Comparison of ENCODE assay signal across 9 mouse cellular contexts in genomic region chrX:134686739-134687171, GRCm38 (mm10). TPM values are rescaled to one million over a fixed set of nuclear protein-coding genes. Genes with fewer than 3 reads are reported as not detected.
DNase-seq lines count a peak whose midpoint lies in the region; ATAC-seq and TF ChIP-seq lines count a peak whose summit lies in the region.
"Had no signal": no experiment of that assay in that cellular context is flagged by ENCODE, and none has a peak within 500 bp of the region (broad histone marks: within the 10 kb centered on the region; RNA-seq: fewer than 3 reads in every experiment).

No protein-coding gene starts in this region.

- H3K4me1 ChIP-seq in testis, adult 2 months (ENCODE audit: control insufficient read depth, insufficient read depth, low read length): no peaks in the 10 kb centered on the region
- no peaks in the 10 kb centered on the region for H3K4me1 ChIP-seq in forebrain, embryonic 14.5 days (ENCODE audit: control insufficient read depth, insufficient read depth, low read length)
- H3K4me1 ChIP-seq in intestine, embryonic 15.5 days (replicated peaks): no peaks in the 10 kb centered on the region
- H3K4me1 ChIP-seq in liver, embryonic 16.5 days (ENCODE audit: control insufficient read depth, low read depth, low read length): no peaks in the 10 kb centered on the region
- H3K4me1 ChIP-seq in neural tube, embryonic 15.5 days: peaks cover 15% of the 10 kb centered on the region

- DNase-seq in testis, postnatal 14 days (ENCODE audit: low spot score): no peak
- DNase-seq in brain, embryonic 14.5 days (ENCODE audit: low read depth): peak; percentile 68
- DNase-seq in forebrain, embryonic 14.5 days (ENCODE audit: low spot score): peak; percentile 41
- no peak for DNase-seq in urinary bladder, postnatal 36 days (ENCODE audit: low spot score in 2 of 2)

- H3K4me3 ChIP-seq in testis, adult 2 months (ENCODE audit: control insufficient read depth, low read depth, low read length): peak overlapping the region; percentile 58
- H3K4me3 ChIP-seq in forebrain, embryonic 14.5 days (ENCODE audit: low read depth, low read length): peak overlapping the region; percentile 52
- peak overlapping the region; percentile 50 for H3K4me3 ChIP-seq in intestine, embryonic 15.5 days (replicated peaks)
- peak overlapping the region; percentile 43 for H3K4me3 ChIP-seq in liver, embryonic 16.5 days (ENCODE audit: low read depth, low read length)
- H3K4me3 ChIP-seq in neural tube, embryonic 15.5 days (replicated peaks): peak overlapping the region; percentile 51

- TF ChIP-seq CTCF in testis, adult 2 months (IDR thresholded peaks at IDR 0.05; ENCODE audit: control insufficient read depth, insufficient read depth, insufficient replicate concordance, low read depth, low read length): no peak
- TF ChIP-seq CTCF in brain, embryonic 14.5 days (IDR thresholded peaks at IDR 0.05; ENCODE audit: borderline replicate concordance, extremely low read depth, insufficient read depth, insufficient read length): no peak

- peak overlapping the region; percentile 57 for H3K4me2 ChIP-seq in forebrain, embryonic 14.5 days (ENCODE audit: low read length)
- H3K4me2 ChIP-seq in intestine, embryonic 15.5 days (replicated peaks): peak overlapping the region; percentile 55
- H3K4me2 ChIP-seq in liver, embryonic 16.5 days (ENCODE audit: low read depth, low read length): peak overlapping the region; percentile 49
- H3K4me2 ChIP-seq in neural tube, embryonic 15.5 days: peak overlapping the region; percentile 59

- peak; percentile 49 for ATAC-seq in forebrain, embryonic 14.5 days
- peak; percentile 70 for ATAC-seq in intestine, embryonic 15.5 days
- no peak for ATAC-seq in liver, embryonic 16.5 days (ENCODE audit: low read depth)
- ATAC-seq in neural tube, embryonic 15.5 days (ENCODE audit: low FRiP score): peak; percentile 51

- peak overlapping the region; percentile 29; the same call in 1 of the 2 replicates for H3K27ac ChIP-seq in testis, adult 2 months (ENCODE audit: control insufficient read depth, insufficient read depth, low read depth, low read length)
- H3K27ac ChIP-seq in forebrain, embryonic 14.5 days (ENCODE audit: low read depth, low read length): peak overlapping the region; percentile 90
- H3K27ac ChIP-seq in intestine, embryonic 15.5 days: peak overlapping the region; percentile 77
- no peak overlapping the region for H3K27ac ChIP-seq in liver, embryonic 16.5 days (ENCODE audit: low read length)
- H3K27ac ChIP-seq in neural tube, embryonic 15.5 days (replicated peaks): peak overlapping the region; percentile 89

- H3K9ac ChIP-seq in forebrain, embryonic 14.5 days (ENCODE audit: low read length): peak overlapping the region; percentile 77
- H3K9ac ChIP-seq in intestine, embryonic 15.5 days: peak overlapping the region; percentile 49
- no peak overlapping the region for H3K9ac ChIP-seq in liver, embryonic 16.5 days (ENCODE audit: low read depth, low read length)
- peak overlapping the region; percentile 61 for H3K9ac ChIP-seq in neural tube, embryonic 15.5 days (replicated peaks)

- WGBS in forebrain, embryonic 14.5 days: 28% methylated on average over 15 of the region's 16 CpGs
- WGBS in intestine, embryonic 15.5 days: 13% methylated on average over 16 of the region's 16 CpGs
- WGBS in liver, embryonic 16.5 days (ENCODE audit: insufficient replicate concordance): 12% methylated on average over 16 of the region's 16 CpGs
- 18% methylated on average over 16 of the region's 16 CpGs for WGBS in neural tube, embryonic 15.5 days

- no peaks in the 10 kb centered on the region for H3K9me3 ChIP-seq in forebrain, embryonic 14.5 days (replicated peaks; ENCODE audit: control insufficient read depth, low read length)
- no peaks in the 10 kb centered on the region for H3K9me3 ChIP-seq in intestine, embryonic 15.5 days
- no peaks in the 10 kb centered on the region for H3K9me3 ChIP-seq in liver, embryonic 16.5 days (replicated peaks; ENCODE audit: control insufficient read depth, low read length)
- no peaks in the 10 kb centered on the region for H3K9me3 ChIP-seq in neural tube, embryonic 15.5 days (replicated peaks)

- no peaks in the 10 kb centered on the region for H3K27me3 ChIP-seq in testis, adult 2 months (ENCODE audit: control insufficient read depth, insufficient read depth, low read length)
- no peaks in the 10 kb centered on the region for H3K27me3 ChIP-seq in forebrain, embryonic 14.5 days (replicated peaks; ENCODE audit: control insufficient read depth, insufficient read depth, low read length)
- no peaks in the 10 kb centered on the region for H3K27me3 ChIP-seq in intestine, embryonic 15.5 days (replicated peaks)
- peaks cover 7% of the 10 kb centered on the region for H3K27me3 ChIP-seq in liver, embryonic 16.5 days (ENCODE audit: control insufficient read depth, insufficient read depth, low read depth, low read length)
- H3K27me3 ChIP-seq in neural tube, embryonic 15.5 days (replicated peaks): no peaks in the 10 kb centered on the region; the same call in 1 of the 2 replicates

- no peaks in the 10 kb centered on the region for H3K36me3 ChIP-seq in testis, adult 2 months (ENCODE audit: control insufficient read depth, insufficient read depth, low read length)
- peaks cover 35% of the 10 kb centered on the region for H3K36me3 ChIP-seq in forebrain, embryonic 14.5 days (ENCODE audit: control insufficient read depth, insufficient read depth, low read length)
- no peaks in the 10 kb centered on the region; the same call in 1 of the 2 replicates for H3K36me3 ChIP-seq in intestine, embryonic 15.5 days
- no peaks in the 10 kb centered on the region for H3K36me3 ChIP-seq in liver, embryonic 16.5 days (ENCODE audit: control insufficient read depth, insufficient read depth)
- peaks cover 10% of the 10 kb centered on the region; the same call in 1 of the 2 replicates for H3K36me3 ChIP-seq in neural tube, embryonic 15.5 days

- TF ChIP-seq POLR2A in testis, adult 2 months (IDR thresholded peaks at IDR 0.05; ENCODE audit: control insufficient read depth, low read depth, low read length): no peak
- TF ChIP-seq POLR2A in brain, embryonic 14.5 days (IDR thresholded peaks at IDR 0.05; ENCODE audit: borderline replicate concordance, extremely low read depth, insufficient read depth, insufficient read length, poor library complexity, severe bottlenecking): no peak

RNA-seq across cellular contexts. Expression of gene Armcx4, which starts 0.4 kb away (rescaled TPM):
- polyA plus RNA-seq in testis, adult 2 months (2012; rRNA removed): 0.17 and 0.28 TPM in 2 replicates
- polyA plus RNA-seq in brain, embryonic 14.5 days (2012; rRNA removed): 19.9 and 35.7 TPM in 2 replicates
- polyA plus RNA-seq in forebrain, embryonic 14.5 days (2014; fragmentation: Nextera tagmentation; extraction: Ambion mirVana): 6.0 and 6.2 TPM in 2 replicates
- 2.7 and 3.3 TPM in 2 replicates for polyA plus RNA-seq in intestine, embryonic 15.5 days (2015; fragmentation: Nextera tagmentation; extraction: Ambion mirVana)
- 0.30 and 0.42 TPM in 2 replicates for polyA plus RNA-seq in liver, embryonic 16.5 days (2015; fragmentation: Nextera tagmentation; extraction: Ambion mirVana)
- 4.7 and 5.4 TPM in 2 replicates for polyA plus RNA-seq in neural tube, embryonic 15.5 days (2015; fragmentation: Nextera tagmentation; extraction: Ambion mirVana)
- polyA plus RNA-seq: erythroblast, embryonic 14.5 days had no signal

RNA-seq across cellular contexts. Expression of gene Armcx1, which starts 31.0 kb away (rescaled TPM):
- 0.70 and 1.1 TPM in 2 replicates for polyA plus RNA-seq in testis, adult 2 months (2012; rRNA removed)
- 59.4 and 66.0 TPM in 2 replicates for polyA plus RNA-seq in brain, embryonic 14.5 days (2012; rRNA removed)
- 37.0 and 53.3 TPM in 2 replicates for polyA plus RNA-seq in forebrain, embryonic 14.5 days (2014; fragmentation: Nextera tagmentation; extraction: Ambion mirVana)
- polyA plus RNA-seq in intestine, embryonic 15.5 days (2015; fragmentation: Nextera tagmentation; extraction: Ambion mirVana): 40.9 and 46.1 TPM in 2 replicates
- polyA plus RNA-seq in liver, embryonic 16.5 days (2015; fragmentation: Nextera tagmentation; extraction: Ambion mirVana): 5.1 and 6.0 TPM in 2 replicates
- 108 and 119 TPM in 2 replicates for polyA plus RNA-seq in neural tube, embryonic 15.5 days (2015; fragmentation: Nextera tagmentation; extraction: Ambion mirVana)
- polyA plus RNA-seq: erythroblast, embryonic 14.5 days had no signal

Comparison
In these comparisons a context has a peak if more than half of its experiments do, and no peak if none do; other contexts are left out.
1. DNase-seq: peak in brain, embryonic 14.5 days (single experiment) and forebrain, embryonic 14.5 days (single experiment); none in testis, postnatal 14 days (single experiment) and urinary bladder, postnatal 36 days (0 of 2).
2. Peak in every context shown above with its lines, with median percentiles within 50 percentile points of each other: H3K4me3 ChIP-seq and H3K4me2 ChIP-seq.